Mouse (Mus musculus): ENCODE data around the gene Atp8a1. TPM values are rescaled to one million over a fixed set of nuclear protein-coding genes. Genes with fewer than 3 reads are reported as not detected.

The Atp8a1 gene
- total RNA-seq, 2 experiments from 2014 or later = 14.2 to 14.4 TPM

DNA sequence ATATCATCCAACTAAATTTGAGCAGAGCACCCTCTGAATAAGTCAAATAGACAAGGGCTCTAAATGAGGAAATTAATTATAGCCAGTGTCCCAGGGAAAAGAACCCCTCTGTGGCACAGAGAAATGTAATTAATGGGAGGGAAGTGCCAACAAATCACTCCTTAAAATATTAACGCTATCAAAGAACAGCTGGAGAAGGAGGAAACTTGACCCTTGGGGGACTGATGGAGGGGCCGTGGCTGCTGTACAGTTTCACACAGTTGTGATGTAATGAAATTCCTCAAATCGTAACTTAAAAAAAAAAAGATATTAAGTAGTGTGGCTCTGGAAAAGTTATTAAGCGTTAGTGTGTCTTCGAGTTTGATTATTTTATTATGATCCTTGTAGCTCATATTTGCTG lies 241.3 kb downstream of the Atp8a1 start:
- intact Hi-C loops (cut with DNase I; ENCODE audit: low total_unique reads) = no loop called here

GRCm38 (mm10) chr5:67599935-67600334 lies 247.3 kb downstream of the Atp8a1 start:
- DNase-seq = no peak
- intact Hi-C loops (cut with DNase I; ENCODE audit: low total_unique reads) = no loop called here

More for the DNA sequence above, 241.3 kb downstream of the Atp8a1 start:
- no peak for DNase-seq

GRCm38 (mm10) chr5:67595629-67596028 lies 251.6 kb downstream of the Atp8a1 start:
- DNase-seq = no peak
- intact Hi-C loops (cut with DNase I; ENCODE audit: low total_unique reads) = no loop called here

GRCm38 (mm10) chr5:67595070-67595469 lies 252.2 kb downstream of the Atp8a1 start:
- no peak for DNase-seq
- intact Hi-C loops (cut with DNase I; ENCODE audit: low total_unique reads) = no loop called here

DNA sequence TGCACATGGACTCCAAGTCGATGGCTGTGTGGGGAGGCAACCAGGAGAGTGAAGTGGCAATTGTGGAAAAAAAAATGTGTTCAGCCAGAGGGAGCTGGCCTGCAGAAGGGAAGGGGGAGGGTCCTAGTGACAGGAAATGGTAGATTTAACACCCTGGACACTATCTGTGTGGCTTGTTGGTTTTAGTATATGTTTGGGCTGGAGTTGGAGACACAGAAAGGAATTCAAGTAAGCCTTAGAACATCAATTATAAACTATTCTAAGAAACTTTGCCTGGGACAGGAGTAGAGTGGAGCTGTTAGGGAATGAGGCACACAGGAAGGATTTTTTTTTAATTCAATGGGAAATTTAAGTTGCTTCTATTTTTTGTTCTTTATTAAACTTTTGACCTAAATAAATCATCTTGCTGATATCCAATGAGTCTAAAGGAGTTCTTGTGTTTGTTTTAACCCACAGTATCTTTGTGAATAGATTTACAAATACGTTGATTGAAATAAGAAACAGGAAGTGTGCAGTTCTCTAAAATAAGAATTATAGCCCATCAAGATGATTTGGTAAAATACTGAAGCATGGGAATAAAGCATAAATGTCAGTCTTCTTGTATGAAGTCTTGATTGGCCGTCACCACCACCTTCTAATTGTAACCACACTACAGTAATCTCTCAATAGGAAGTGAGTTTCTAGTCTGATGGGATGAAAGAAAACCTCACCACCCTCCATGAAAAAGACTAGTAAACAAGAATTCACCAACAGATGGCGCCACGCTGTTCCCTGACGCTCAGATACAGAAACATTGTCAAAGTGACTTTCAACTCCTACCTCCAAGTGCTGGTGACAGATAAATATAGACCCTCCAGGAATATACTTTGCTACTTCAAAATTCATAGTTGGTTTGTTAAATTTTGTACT lies 267.3 kb downstream of the Atp8a1 start:
- DNase-seq = no peak
- intact Hi-C loops (cut with DNase I; ENCODE audit: low total_unique reads) = no loop called here

- intact Hi-C loops (cut with DNase I; ENCODE audit: low total_unique reads) = no loop called here
- no peak for DNase-seq
These were observed 271.5 kb downstream of the Atp8a1 start for GRCm38 (mm10) chr5:67575705-67576104.

- intact Hi-C loops (cut with DNase I; ENCODE audit: low total_unique reads) = no loop called here
- DNase-seq = no peak
These were observed 273.2 kb downstream of the Atp8a1 start for GRCm38 (mm10) chr5:67574039-67574438.

GRCm38 (mm10) chr5:67572552-67573155 lies 274.6 kb downstream of the Atp8a1 start:
- intact Hi-C loops (cut with DNase I; ENCODE audit: low total_unique reads) = no loop called here
- no peak for DNase-seq

Small RNAs within 50 kb of the gene (microRNA-seq; reads per million reads assigned to microRNA genes)
- gene Gm23617 = 0 reads per million in 2 experiments

Other genes with a start within 250 kb of the Atp8a1 start
- gene Shisa3, start 239.6 kb downstream of the Atp8a1 start, total RNA-seq (2021) = 1 to 10 TPM; 2.1 to 2.2 TPM
- not detected for gene Gm5108, start 94.2 kb upstream of the Atp8a1 start, total RNA-seq (2021)
- not detected for gene Gm21905, start 99.0 kb upstream of the Atp8a1 start, total RNA-seq (2021)
- not detected for gene Grxcr1, start 184.4 kb upstream of the Atp8a1 start, total RNA-seq (2021)

Data from gastrocnemius, postnatal 14 days (tissue).